Mouse (Mus musculus) urinary bladder, postnatal 4 days (tissue): ENCODE results near the gene Spred2.

Source experiments
- DNase-seq, 2 experiments: peaks; one replicate each; pipeline ENCODE4 v3.0.0; 2021 to 2022; ENCODE audit warnings: low spot score in 2 of 2

Gene Spred2

GRCm38 (mm10) chr11:19923888-19924756 lies at the start of gene Spred2:
Gene Spred2 (plus strand): TSS chr11:19924375.
- DNase-seq = peak; percentile 84 to 86

- DNase-seq = no peak
These were observed 48.6 kb upstream of the Spred2 start for GRCm38 (mm10) chr11:19875551-19875950.

DNA sequence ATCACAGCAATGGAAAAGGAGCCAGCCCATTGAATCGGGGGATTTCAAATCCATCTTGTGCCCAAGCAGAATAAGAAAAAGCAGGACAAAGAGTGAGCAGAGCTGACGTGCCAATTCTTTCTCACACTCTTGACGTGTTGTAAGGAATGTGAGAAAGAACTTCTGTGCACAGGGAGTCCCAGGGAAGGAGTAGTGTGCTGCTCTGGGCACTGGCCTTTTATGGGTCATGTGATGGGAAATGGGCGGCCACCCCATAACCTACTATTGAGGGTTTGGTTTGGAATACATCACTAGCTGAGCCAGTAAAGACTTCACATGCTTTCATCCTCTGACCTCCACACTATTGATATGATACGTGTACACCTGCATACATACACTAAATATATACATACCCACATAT lies 48.2 kb upstream of the Spred2 start:
- no peak for DNase-seq

DNA sequence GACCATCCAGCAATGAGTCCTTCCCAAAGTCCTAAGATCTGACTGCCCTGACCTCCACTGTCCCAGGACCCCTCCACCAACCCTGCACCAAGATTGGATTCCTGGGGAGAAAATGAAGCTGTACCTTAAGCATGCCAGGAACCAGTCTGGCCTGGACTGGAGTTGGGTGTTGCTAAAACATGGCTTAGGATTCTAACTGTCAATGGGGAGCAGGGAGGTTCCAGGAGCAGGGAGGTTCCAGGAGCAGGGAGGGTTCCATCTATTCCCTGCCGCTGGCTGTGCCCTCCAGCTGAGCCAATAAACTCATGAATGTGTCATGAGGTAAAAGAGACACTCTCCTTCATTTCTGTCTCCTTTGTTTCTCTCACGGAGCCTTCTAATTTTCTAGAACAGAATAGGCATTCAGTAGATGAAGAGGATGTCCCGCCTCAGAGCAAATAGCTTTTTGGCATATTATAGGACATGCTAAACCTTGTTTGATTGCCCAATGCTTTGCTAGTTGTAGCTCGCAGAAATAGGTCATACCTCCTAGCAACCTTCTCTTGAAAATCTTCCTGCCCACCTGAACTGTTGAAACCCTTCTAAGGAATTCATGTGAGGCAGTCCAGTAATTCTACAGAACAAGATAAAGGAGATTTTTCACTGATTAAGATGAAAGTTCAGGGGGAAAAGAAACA lies 46.8 kb upstream of the Spred2 start:
- no peak for DNase-seq

- DNase-seq = no peak
These were observed 42.8 kb upstream of the Spred2 start for GRCm38 (mm10) chr11:19881342-19881741.

GRCm38 (mm10) chr11:19890700-19891406 lies 33.3 kb upstream of the Spred2 start:
- no peak for DNase-seq

GRCm38 (mm10) chr11:19893233-19893632 lies 30.9 kb upstream of the Spred2 start:
- no peak for DNase-seq

- DNase-seq = no peak
These were observed 24.6 kb upstream of the Spred2 start for GRCm38 (mm10) chr11:19899621-19900020.

DNA sequence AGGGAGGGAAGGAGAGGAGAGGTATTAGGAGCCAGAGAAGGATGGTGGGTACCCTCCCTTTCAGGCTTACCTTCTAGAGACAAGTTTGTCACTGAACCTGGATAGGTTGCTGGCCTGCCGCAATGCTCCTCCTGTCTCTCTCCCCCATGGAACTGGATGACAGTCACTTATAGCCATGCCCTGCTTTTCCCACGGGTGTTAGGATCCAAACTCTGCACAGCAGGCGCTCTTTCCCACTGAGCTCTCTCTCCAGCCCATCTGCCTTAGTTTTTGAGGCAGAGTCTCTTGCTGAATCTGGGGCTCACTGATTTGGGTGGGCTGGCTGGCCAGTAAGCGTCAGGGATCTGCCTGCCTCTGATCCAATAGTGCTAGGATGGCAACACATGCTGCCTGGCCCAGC lies 23.5 kb upstream of the Spred2 start:
- no peak for DNase-seq

- DNase-seq = no peak
These were observed 13.0 kb upstream of the Spred2 start for GRCm38 (mm10) chr11:19911216-19911615.

- DNase-seq = no peak
These were observed 12.0 kb upstream of the Spred2 start for GRCm38 (mm10) chr11:19912179-19912578.

- DNase-seq = no peak
These were observed 11.5 kb upstream of the Spred2 start for GRCm38 (mm10) chr11:19912661-19913060.

- DNase-seq = no peak
These were observed 10.4 kb upstream of the Spred2 start for GRCm38 (mm10) chr11:19913761-19914160.

DNA sequence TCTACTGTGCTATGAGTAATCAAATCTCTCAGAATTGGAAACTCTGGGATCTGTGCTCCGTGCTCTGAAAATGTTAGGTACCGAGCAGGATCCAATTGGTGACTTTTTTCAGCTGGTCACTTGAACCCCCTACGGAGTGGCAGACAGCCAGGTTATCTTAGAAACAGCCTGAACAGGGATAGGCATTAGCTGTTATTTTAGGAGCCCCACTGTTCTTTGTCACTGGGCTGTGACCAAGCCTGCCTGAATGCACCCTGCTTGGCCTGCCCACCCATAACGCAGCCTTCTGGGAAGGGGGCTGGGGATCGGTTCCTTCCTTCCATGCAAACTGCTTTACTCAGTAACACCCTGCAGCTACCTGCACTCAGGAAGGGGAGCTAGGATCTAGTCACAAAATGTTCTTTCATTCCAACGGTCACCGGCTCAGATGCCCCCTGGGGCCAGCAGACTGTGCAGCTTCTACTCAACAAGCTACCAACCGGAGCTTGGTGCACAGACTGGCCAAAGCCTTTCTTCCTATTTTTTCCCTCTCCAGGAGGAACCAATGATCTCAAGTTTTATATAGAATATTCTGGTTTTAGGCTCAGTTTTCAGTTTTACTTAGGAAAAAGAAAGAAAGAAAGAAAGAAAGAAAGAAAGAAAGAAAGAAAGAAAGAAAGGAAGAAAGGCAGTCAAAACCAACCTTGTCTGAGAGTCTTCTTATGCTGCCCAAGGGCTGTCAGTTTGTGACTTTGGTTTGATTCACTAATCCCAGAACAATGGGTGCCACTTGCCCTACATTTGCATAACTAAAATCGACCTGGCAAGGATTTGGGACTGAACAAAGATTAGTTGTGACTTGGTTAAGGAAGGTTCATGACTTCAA lies 6.6 kb upstream of the Spred2 start:
- DNase-seq = no peak

DNA sequence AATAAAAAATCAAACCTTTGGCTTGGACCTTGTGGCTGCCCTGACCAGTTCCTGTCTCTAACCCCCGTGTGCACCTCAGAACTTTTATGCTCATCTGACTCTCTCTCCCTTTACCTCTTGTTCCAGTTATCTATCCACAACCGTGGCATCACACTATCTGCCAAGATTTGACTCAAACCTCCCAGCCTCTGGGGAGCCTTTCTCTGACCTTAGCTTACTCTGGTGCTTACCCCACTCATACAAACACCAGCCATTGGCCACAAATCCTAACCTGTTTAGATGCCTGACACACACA lies 6.0 kb upstream of the Spred2 start:
- no peak for DNase-seq

- no peak for DNase-seq
These were observed 4.8 kb upstream of the Spred2 start for GRCm38 (mm10) chr11:19919460-19919784.

- DNase-seq = peak; percentile 82 to 85
These were observed 4.1 kb upstream of the Spred2 start for GRCm38 (mm10) chr11:19919785-19920671.

GRCm38 (mm10) chr11:19921723-19922122 lies 2.5 kb upstream of the Spred2 start:
- DNase-seq = no peak

- DNase-seq = no peak
These were observed 2.0 kb upstream of the Spred2 start for GRCm38 (mm10) chr11:19922208-19922607.

- peak; percentile 21 to 62 for DNase-seq
These were observed 578 bp downstream of the Spred2 start for GRCm38 (mm10) chr11:19924757-19925148.
